Mouse (Mus musculus) stomach, embryonic 15.5 days (tissue): ENCODE measurements at regions not wholly inside any gene's neighbourhood (a gene's known extent, or its start where the extent isn't known, plus 50 kb on each side); places are given as distances from the start of the nearest gene placed in this dataset.

ENCODE experiments used
- ATAC-seq: fragments of 200-750 bp; cut with Nextera tagmentation; 2 replicates; pipeline ENCODE4 v1.8.0; 2017; ENCODE audit warnings: low read depth, moderate number of reproducible peaks, moderate TSS enrichment; ENCODE audit not compliant: insufficient read depth, low FRiP score
- H3K27ac ChIP-seq: fragments of 300-500 bp; sonication (generic); 2 replicates; pipeline ENCODE4 v1.5.1; 2015; ENCODE audit warnings: mild to moderate bottlenecking, inconsistent platforms
- H3K27me3 ChIP-seq: fragments of 300-500 bp; sonication (generic); replicated peaks from 2 replicates; pipeline ENCODE4 v1.6.1; 2015; ENCODE audit warnings: inconsistent platforms
- H3K36me3 ChIP-seq: fragments of 300-500 bp; sonication (generic); 2 replicates; pipeline ENCODE4 v1.6.1; 2015; ENCODE audit warnings: inconsistent platforms
- H3K4me1 ChIP-seq: fragments of 300-500 bp; sonication (generic); 2 replicates; pipeline ENCODE4 v1.6.1; 2015; ENCODE audit warnings: inconsistent platforms
- H3K4me2 ChIP-seq: fragments of 300-500 bp; sonication (generic); 2 replicates; pipeline ENCODE4 v1.6.1; 2015; ENCODE audit warnings: mild to moderate bottlenecking, inconsistent platforms
- H3K4me3 ChIP-seq: fragments of 300-500 bp; sonication (generic); replicated peaks from 2 replicates; pipeline ENCODE4 v1.5.1; 2015; ENCODE audit warnings: inconsistent platforms
- H3K9ac ChIP-seq: fragments of 300-500 bp; sonication (generic); 2 replicates; pipeline ENCODE4 v1.6.1; 2015; ENCODE audit warnings: inconsistent platforms
- H3K9me3 ChIP-seq: fragments of 300-500 bp; sonication (generic); 2 replicates; pipeline ENCODE4 v1.6.1; 2016; ENCODE audit warnings: inconsistent platforms
- WGBS: fragments of 180-500 bp; shearing (Covaris S2); methylation state at CpG from one replicate; pipeline ENCODE4 v1.1.7; 2015; 5-methylcytosine and 5-hydroxymethylcytosine counted together

GRCm38 (mm10) chr1:183806864-183807730, 206.0 kb upstream of the Dusp10 start:
- Histone ChIP-seq H3K4me1 (no peaks in the 10 kb centered on the region), H3K27ac (no peak overlapping the region), H3K9me3 (no peaks in the 10 kb centered on the region), H3K9ac (no peak overlapping the region), H3K27me3 (no peaks in the 10 kb centered on the region), H3K4me2 (no peak overlapping the region), H3K4me3 (no peak overlapping the region), H3K36me3 (no peaks in the 10 kb centered on the region)
- ATAC-seq = no peak
- WGBS = 72% methylated on average over 8 of the region's 8 CpGs

GRCm38 (mm10) chr1:183808168-183808567, 204.9 kb upstream of the Dusp10 start:
- no peak overlapping the region for H3K4me2 ChIP-seq
- H3K27ac ChIP-seq = no peak overlapping the region
- H3K9ac ChIP-seq = no peak overlapping the region
- H3K4me1 ChIP-seq = no peaks in the 10 kb centered on the region
- no peaks in the 10 kb centered on the region for H3K36me3 ChIP-seq
- no peaks in the 10 kb centered on the region for H3K9me3 ChIP-seq
- no peaks in the 10 kb centered on the region for H3K27me3 ChIP-seq
- 47% methylated on average over 2 of the region's 2 CpGs for WGBS
- H3K4me3 ChIP-seq = no peak overlapping the region
- peak; percentile 68; the same call in 1 of the 2 replicates for ATAC-seq

GRCm38 (mm10) chr1:183820555-183820954, 192.5 kb upstream of the Dusp10 start:
- ATAC-seq = no peak
- no peaks in the 10 kb centered on the region for H3K4me1 ChIP-seq
- H3K4me3 ChIP-seq = no peak overlapping the region
- H3K27me3 ChIP-seq = no peaks in the 10 kb centered on the region
- H3K36me3 ChIP-seq = no peaks in the 10 kb centered on the region
- H3K27ac ChIP-seq = no peak overlapping the region
- H3K9me3 ChIP-seq = no peaks in the 10 kb centered on the region
- no peak overlapping the region for H3K4me2 ChIP-seq
- H3K9ac ChIP-seq = no peak overlapping the region
- WGBS = 39% methylated on average over 5 of the region's 5 CpGs

- no peaks in the 10 kb centered on the region for H3K27me3 ChIP-seq
- H3K4me2 ChIP-seq = no peak overlapping the region
- ATAC-seq = no peak
- WGBS = 14% methylated on average over 4 of the region's 4 CpGs
- no peaks in the 10 kb centered on the region for H3K9me3 ChIP-seq
- H3K9ac ChIP-seq = no peak overlapping the region
- H3K4me1 ChIP-seq = no peaks in the 10 kb centered on the region
- no peak overlapping the region for H3K4me3 ChIP-seq
- no peaks in the 10 kb centered on the region for H3K36me3 ChIP-seq
- H3K27ac ChIP-seq = no peak overlapping the region
Measured at GRCm38 (mm10) chr1:183826300-183826699, 186.8 kb upstream of the Dusp10 start.

GRCm38 (mm10) chr1:183845135-183845534, 168.0 kb upstream of the Dusp10 start:
- no peaks in the 10 kb centered on the region for H3K9me3 ChIP-seq
- H3K36me3 ChIP-seq = no peaks in the 10 kb centered on the region
- H3K9ac ChIP-seq = no peak overlapping the region
- H3K27ac ChIP-seq = no peak overlapping the region
- H3K4me3 ChIP-seq = no peak overlapping the region
- ATAC-seq = no peak
- WGBS = 68% methylated on average over 4 of the region's 4 CpGs
- H3K4me2 ChIP-seq = no peak overlapping the region
- H3K4me1 ChIP-seq = no peaks in the 10 kb centered on the region
- H3K27me3 ChIP-seq = no peaks in the 10 kb centered on the region

- H3K36me3 ChIP-seq = no peaks in the 10 kb centered on the region
- no peaks in the 10 kb centered on the region for H3K4me1 ChIP-seq
- no peaks in the 10 kb centered on the region for H3K9me3 ChIP-seq
- ATAC-seq = no peak
- no peak overlapping the region for H3K27ac ChIP-seq
- WGBS = 71% methylated on average over 3 of the region's 3 CpGs
- no peak overlapping the region for H3K9ac ChIP-seq
- no peaks in the 10 kb centered on the region for H3K27me3 ChIP-seq
- no peak overlapping the region for H3K4me2 ChIP-seq
- no peak overlapping the region for H3K4me3 ChIP-seq
Measured at GRCm38 (mm10) chr1:183853956-183854613, 159.0 kb upstream of the Dusp10 start.

GRCm38 (mm10) chr1:183865111-183865510, 148.0 kb upstream of the Dusp10 start:
- Histone ChIP-seq H3K9me3 (no peaks in the 10 kb centered on the region), H3K4me3 (no peak overlapping the region), H3K4me1 (no peaks in the 10 kb centered on the region), H3K27me3 (no peaks in the 10 kb centered on the region), H3K27ac (no peak overlapping the region), H3K9ac (no peak overlapping the region), H3K36me3 (no peaks in the 10 kb centered on the region), H3K4me2 (no peak overlapping the region)
- ATAC-seq = no peak
- 81% methylated on average over 4 of the region's 4 CpGs for WGBS

- 83% methylated on average over 3 of the region's 3 CpGs for WGBS
- H3K27ac ChIP-seq = no peak overlapping the region
- no peak overlapping the region for H3K4me3 ChIP-seq
- H3K27me3 ChIP-seq = no peaks in the 10 kb centered on the region
- no peak overlapping the region for H3K9ac ChIP-seq
- H3K4me2 ChIP-seq = no peak overlapping the region
- no peaks in the 10 kb centered on the region for H3K36me3 ChIP-seq
- no peaks in the 10 kb centered on the region for H3K4me1 ChIP-seq
- H3K9me3 ChIP-seq = no peaks in the 10 kb centered on the region
- ATAC-seq = no peak
Measured at GRCm38 (mm10) chr1:183865586-183865985, 147.5 kb upstream of the Dusp10 start.

- ATAC-seq = no peak
- H3K4me3 ChIP-seq = no peak overlapping the region
- 91% methylated on average over 5 of the region's 5 CpGs for WGBS
Measured at GRCm38 (mm10) chr1:183868965-183869364, 144.1 kb upstream of the Dusp10 start.

GRCm38 (mm10) chr1:183895936-183896335, 117.2 kb upstream of the Dusp10 start:
- ATAC-seq = no peak
- H3K9me3 ChIP-seq = no peaks in the 10 kb centered on the region
- no peaks in the 10 kb centered on the region for H3K4me1 ChIP-seq
- no peaks in the 10 kb centered on the region for H3K27me3 ChIP-seq
- H3K36me3 ChIP-seq = no peaks in the 10 kb centered on the region
- 88% methylated on average over 3 of the region's 3 CpGs for WGBS
- no peak overlapping the region for H3K4me2 ChIP-seq
- no peak overlapping the region for H3K9ac ChIP-seq
- H3K4me3 ChIP-seq = no peak overlapping the region
- H3K27ac ChIP-seq = no peak overlapping the region

More at GRCm38 (mm10) chr1:183868965-183869364, 144.1 kb upstream of the Dusp10 start:
- no peaks in the 10 kb centered on the region for H3K27me3 ChIP-seq
- no peaks in the 10 kb centered on the region for H3K36me3 ChIP-seq
- H3K4me2 ChIP-seq = no peak overlapping the region
- H3K4me1 ChIP-seq = no peaks in the 10 kb centered on the region
- no peak overlapping the region for H3K9ac ChIP-seq
- H3K9me3 ChIP-seq = no peaks in the 10 kb centered on the region
- H3K27ac ChIP-seq = no peak overlapping the region

- H3K27ac ChIP-seq = no peak overlapping the region
- no peaks in the 10 kb centered on the region for H3K27me3 ChIP-seq
- no peak overlapping the region for H3K4me3 ChIP-seq
- 84% methylated on average over 3 of the region's 3 CpGs for WGBS
- no peak overlapping the region for H3K4me2 ChIP-seq
- H3K9ac ChIP-seq = no peak overlapping the region
- H3K4me1 ChIP-seq = no peaks in the 10 kb centered on the region
- ATAC-seq = no peak
- no peaks in the 10 kb centered on the region for H3K9me3 ChIP-seq
- H3K36me3 ChIP-seq = no peaks in the 10 kb centered on the region
Measured at GRCm38 (mm10) chr1:183898091-183898490, 115.0 kb upstream of the Dusp10 start.

GRCm38 (mm10) chr1:183904564-183904963, 108.5 kb upstream of the Dusp10 start:
- Histone ChIP-seq H3K36me3 (no peaks in the 10 kb centered on the region), H3K4me3 (no peak overlapping the region), H3K27ac (no peak overlapping the region), H3K4me2 (no peak overlapping the region), H3K27me3 (no peaks in the 10 kb centered on the region), H3K9me3 (no peaks in the 10 kb centered on the region), H3K9ac (no peak overlapping the region), H3K4me1 (no peaks in the 10 kb centered on the region)
- no peak for ATAC-seq
- WGBS = 88% methylated on average over 7 of the region's 7 CpGs
